Mouse (Mus musculus) lung, embryonic 16.5 days (tissue): ENCODE results near the gene Reep6. TPM values are rescaled to one million over a fixed set of nuclear protein-coding genes. Genes with fewer than 3 reads are reported as not detected.

ENCODE experiments used
- ATAC-seq: fragments of 200-750 bp; cut with Nextera tagmentation; 2 replicates; pipeline ENCODE4 v1.8.0; 2017; ENCODE audit warnings: low read depth, mild to moderate bottlenecking, moderate library complexity
- H3K27ac ChIP-seq: fragments of 300-500 bp; sonication (generic); 2 replicates; pipeline ENCODE4 v1.5.1; 2014; ENCODE audit warnings: mild to moderate bottlenecking, control low read depth, low read length
- H3K27me3 ChIP-seq: fragments of 300-500 bp; sonication (generic); 2 replicates; pipeline ENCODE4 v1.6.1; 2014; ENCODE audit warnings: low read depth, low read length, mixed read lengths; ENCODE audit not compliant: control insufficient read depth, insufficient read depth
- H3K36me3 ChIP-seq: fragments of 300-500 bp; sonication (generic); 2 replicates; pipeline ENCODE4 v1.6.1; 2014; ENCODE audit warnings: low read length; ENCODE audit not compliant: control insufficient read depth, insufficient read depth
- H3K4me1 ChIP-seq: fragments of 300-500 bp; sonication (generic); replicated peaks from 2 replicates; pipeline ENCODE4 v1.6.1; 2014; ENCODE audit warnings: low read length, mixed read lengths; ENCODE audit not compliant: control insufficient read depth, insufficient read depth
- H3K4me2 ChIP-seq: fragments of 300-500 bp; sonication (generic); 2 replicates; pipeline ENCODE4 v1.6.1; 2014; ENCODE audit warnings: low read depth, low read length, control low read depth
- H3K4me3 ChIP-seq: fragments of 300-500 bp; sonication (generic); 2 replicates; pipeline ENCODE4 v1.5.1; 2014; ENCODE audit warnings: mild to moderate bottlenecking, low read length, control low read depth
- H3K9ac ChIP-seq: fragments of 300-500 bp; sonication (generic); 2 replicates; pipeline ENCODE4 v1.6.1; 2014; ENCODE audit warnings: low read length, control low read depth
- H3K9me3 ChIP-seq: fragments of 300-500 bp; sonication (generic); 2 replicates; pipeline ENCODE4 v1.6.1; 2016; ENCODE audit warnings: low read length; ENCODE audit not compliant: control insufficient read depth
- WGBS: fragments of 180-500 bp; shearing (Covaris S2); extraction: QIAGEN DNeasy Blood & Tissue Kit; methylation state at CpG from one replicate; pipeline ENCODE4 v1.1.7; 2014; 5-methylcytosine and 5-hydroxymethylcytosine counted together
- polyA plus RNA-seq: library from polyadenylated mRNA; unstranded; fragments of >200 nt; fragmentation: Nextera tagmentation; extraction: Ambion mirVana; gene quantifications from 2 replicates; pipeline ENCODE4 v1.2.1, GENCODE M21; 2015

Reep6 gene
- polyA plus RNA-seq, 1 experiment from 2014 or later = 17.0 TPM

DNA sequence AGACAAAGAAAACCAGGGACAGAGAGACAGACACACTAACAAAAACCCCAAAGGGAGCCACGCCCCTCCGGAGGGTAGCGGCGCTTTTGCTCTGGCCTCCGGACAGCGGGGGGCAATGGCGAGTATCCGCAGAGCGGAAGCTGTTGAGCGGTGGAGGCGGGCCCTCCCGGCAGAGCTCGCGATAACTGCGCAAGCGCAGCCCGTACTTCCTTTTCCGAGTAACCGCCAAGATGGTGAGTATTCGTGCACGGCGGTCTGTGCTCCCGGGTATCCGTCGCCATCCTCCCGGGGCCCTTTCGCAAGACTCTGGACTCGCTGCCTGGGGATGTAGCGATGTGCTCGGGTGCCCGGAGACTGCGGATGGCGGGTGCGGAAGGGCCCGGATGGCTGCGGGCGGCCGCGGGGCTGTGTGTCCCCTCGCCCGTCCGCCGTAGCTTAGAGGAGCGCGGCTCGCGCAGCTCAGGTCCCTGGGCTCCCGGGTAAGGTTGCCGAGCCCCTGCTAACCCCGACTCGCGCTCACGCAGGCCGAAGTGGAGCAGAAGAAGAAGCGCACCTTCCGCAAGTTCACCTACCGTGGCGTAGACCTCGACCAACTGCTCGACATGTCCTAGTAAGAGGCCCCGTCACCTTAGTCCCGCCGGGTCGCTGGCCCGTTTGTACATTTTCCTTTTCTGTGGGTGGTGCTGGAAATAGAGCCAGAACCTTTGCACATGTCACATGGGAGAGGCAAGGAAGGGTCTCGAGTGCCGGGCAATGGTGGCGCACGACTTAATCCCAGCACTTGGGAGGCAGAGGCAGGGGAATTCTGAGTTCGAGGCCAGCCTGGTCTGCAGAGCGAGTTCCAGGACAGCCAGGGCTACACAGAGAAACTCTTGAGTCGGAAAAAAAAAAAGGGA lies 37.3 kb upstream of the Reep6 start, which contains the start of gene Rps15:
Gene Rps15, plus strand, starts transcription at position 203 of the 896 bp plus-strand sequence.
- peaks cover 18% of the 10 kb centered on the region for H3K36me3 ChIP-seq
- H3K27ac ChIP-seq = peak within 1 kb of the TSS; percentile 84
- no peaks in the 10 kb centered on the region for H3K9me3 ChIP-seq
- H3K4me1 ChIP-seq = peaks cover 16% of the 10 kb centered on the region
- peak; percentile 93 for ATAC-seq
- peak within 1 kb of the TSS; percentile 89 for H3K4me2 ChIP-seq
- H3K9ac ChIP-seq = peak within 1 kb of the TSS; percentile 97
- WGBS = under 1% methylated on average over 72 of the region's 72 CpGs
- peaks cover under 1% of the 10 kb centered on the region; the same call in 1 of the 2 replicates for H3K27me3 ChIP-seq
- H3K4me3 ChIP-seq = peak within 1 kb of the TSS; percentile 87

DNA sequence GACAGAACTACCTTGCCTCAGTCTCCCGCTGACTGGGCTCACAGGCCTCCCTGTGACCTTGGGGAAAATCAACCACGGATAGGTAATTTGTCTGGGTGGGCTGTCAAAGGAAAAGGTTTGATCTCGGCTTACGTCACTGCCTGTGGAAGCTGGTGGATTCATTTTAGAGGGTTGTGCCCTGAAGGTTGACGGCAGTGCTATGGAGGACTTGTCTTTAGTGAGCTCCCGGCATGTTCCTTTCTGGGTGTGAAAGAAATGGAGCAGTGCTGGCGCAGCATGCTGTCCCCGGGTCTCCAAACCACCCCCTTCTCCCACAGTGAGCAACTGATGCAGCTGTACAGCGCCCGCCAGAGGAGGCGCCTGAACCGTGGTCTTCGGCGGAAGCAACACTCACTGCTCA lies 36.4 kb upstream of the Reep6 start:
- Histone ChIP-seq H3K36me3 (peaks cover 17% of the 10 kb centered on the region), H3K27me3 (peaks cover 9% of the 10 kb centered on the region), H3K27ac (peak overlapping the region; percentile 84), H3K9ac (peak overlapping the region; percentile 97), H3K4me2 (peak overlapping the region; percentile 89), H3K9me3 (no peaks in the 10 kb centered on the region), H3K4me3 (peak overlapping the region; percentile 87), H3K4me1 (peaks cover 16% of the 10 kb centered on the region)
- ATAC-seq = no peak
- 20% methylated on average over 14 of the region's 14 CpGs for WGBS

DNA sequence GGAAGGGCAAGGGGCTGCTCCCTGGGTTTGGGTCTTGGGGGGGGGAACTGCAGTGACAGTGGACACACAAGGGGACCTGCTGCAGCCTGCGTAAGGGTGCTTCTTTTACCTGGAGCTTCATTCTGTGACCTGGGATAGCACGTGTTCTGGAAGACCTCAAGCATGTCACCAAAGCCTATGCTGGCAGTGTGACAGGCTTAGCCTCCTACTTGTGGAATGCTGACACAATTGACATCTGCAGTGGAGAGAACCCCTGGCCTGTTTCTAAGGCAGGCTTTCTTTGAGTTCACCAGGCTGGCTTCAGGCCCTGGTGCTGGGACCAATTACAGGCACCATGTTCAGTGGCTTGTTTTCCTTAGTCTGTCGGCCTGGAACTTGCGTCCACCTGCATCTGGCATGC lies 35.4 kb upstream of the Reep6 start:
- Histone ChIP-seq H3K27me3 (peaks cover 18% of the 10 kb centered on the region), H3K4me1 (peaks cover 16% of the 10 kb centered on the region), H3K9me3 (no peaks in the 10 kb centered on the region), H3K4me2 (no peak overlapping the region), H3K4me3 (no peak overlapping the region), H3K27ac (no peak overlapping the region), H3K9ac (no peak overlapping the region), H3K36me3 (peaks cover 12% of the 10 kb centered on the region)
- no peak for ATAC-seq
- WGBS = 73% methylated on average over 4 of the region's 4 CpGs

DNA sequence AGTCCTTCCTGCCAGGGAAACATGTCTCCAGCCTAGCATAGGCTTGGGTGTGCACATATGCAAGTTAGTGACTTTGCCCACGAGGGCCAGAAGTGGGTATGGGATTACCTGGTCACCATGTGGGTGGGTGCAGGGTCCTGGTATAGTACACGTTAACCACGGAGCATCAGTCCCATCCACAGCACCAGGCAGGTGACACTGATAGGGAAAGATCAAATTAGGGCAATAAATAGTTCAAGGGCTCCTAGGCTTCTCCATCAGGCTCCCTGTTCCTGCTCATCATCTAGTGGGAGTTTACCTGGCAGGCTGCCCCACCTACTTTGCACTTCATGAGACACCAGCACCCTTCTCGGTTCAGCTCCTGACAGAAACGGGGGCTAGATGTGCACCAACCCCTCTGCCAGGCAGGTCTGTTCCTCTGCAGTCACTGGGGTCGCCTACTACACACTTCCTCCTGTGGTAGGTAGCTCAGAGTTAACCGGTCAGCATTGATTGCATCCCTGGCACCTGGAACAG lies 34.9 kb upstream of the Reep6 start:
- WGBS = 46% methylated on average over 7 of the region's 7 CpGs
- Histone ChIP-seq H3K27me3 (peaks cover 24% of the 10 kb centered on the region), H3K9me3 (no peaks in the 10 kb centered on the region), H3K9ac (no peak overlapping the region), H3K4me2 (no peak overlapping the region), H3K36me3 (peaks cover 12% of the 10 kb centered on the region), H3K4me3 (no peak overlapping the region), H3K4me1 (peaks cover 16% of the 10 kb centered on the region), H3K27ac (no peak overlapping the region)
- no peak for ATAC-seq

DNA sequence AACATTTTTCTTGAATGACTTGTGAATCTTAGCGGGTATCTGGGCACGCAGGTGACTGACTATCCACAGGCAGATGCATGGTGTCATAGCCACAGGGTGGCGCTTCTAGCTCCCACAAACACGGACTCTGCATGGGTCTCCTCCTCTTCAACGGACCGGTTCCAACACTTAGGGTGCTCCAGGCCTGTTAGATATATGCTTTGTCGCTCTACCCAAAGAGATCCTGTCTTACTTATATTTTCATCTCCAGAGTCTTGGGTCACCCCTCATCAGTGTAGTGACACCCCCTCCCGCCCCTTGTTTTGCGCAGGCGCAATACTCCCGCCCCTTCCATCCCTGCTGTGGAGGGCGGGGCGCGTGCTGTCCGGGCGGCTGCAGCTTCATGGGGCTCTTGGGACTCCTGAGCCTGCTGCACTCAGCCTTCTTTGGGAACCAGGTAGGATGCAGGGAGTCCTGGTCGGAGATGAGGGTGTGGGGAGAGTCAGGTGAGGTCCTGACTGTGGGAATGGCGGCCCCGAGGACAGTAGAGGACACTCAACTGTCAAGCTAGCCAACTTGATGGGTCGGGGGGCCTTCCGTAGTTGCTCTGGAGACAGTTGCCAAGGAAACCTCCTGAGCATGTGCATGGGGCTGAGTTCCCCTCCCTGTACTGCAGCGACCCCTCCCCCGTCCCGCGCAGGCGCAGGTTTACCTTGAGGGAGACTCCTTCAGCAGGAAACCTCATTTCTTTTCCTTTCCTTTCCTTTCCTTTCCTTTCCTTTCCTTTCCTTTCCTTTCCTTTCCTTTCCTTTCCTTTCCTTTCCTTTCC lies 33.9 kb upstream of the Reep6 start, which contains the start of gene Apc2:
Gene Apc2, plus strand, starts transcription at position 360 of the 808 bp plus-strand sequence.
- ATAC-seq = peak; percentile 51; the same call in 1 of the 2 replicates
- Histone ChIP-seq H3K4me1 (peaks cover 16% of the 10 kb centered on the region), H3K27ac (no peak within 1 kb of the TSS), H3K9ac (peak within 1 kb of the TSS; percentile 58), H3K4me2 (peak within 1 kb of the TSS; percentile 61), H3K9me3 (no peaks in the 10 kb centered on the region), H3K27me3 (peaks cover 34% of the 10 kb centered on the region), H3K36me3 (peaks cover 12% of the 10 kb centered on the region), H3K4me3 (peak within 1 kb of the TSS; percentile 41)
- 1% methylated on average over 26 of the region's 26 CpGs for WGBS

DNA sequence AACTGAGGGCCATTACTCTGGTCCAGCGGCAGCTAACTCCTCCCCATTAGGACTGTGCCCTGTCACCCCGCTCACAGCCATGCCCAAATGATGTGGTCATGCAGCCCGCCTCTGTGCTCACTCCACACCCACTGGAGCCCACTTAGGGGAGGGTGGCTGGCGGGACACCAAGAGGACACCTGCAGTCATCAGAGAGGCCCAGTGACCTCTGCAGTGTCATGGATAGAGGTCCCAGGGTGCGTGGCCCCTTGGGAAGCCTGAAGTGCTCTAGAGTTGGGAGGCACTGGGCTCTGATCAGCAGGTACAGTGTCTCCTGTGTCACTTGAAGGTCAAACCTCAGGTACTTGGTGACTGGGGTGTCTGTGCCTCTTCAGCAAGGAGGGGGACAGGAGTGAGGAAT lies 32.9 kb upstream of the Reep6 start:
- Histone ChIP-seq H3K27ac (no peak overlapping the region), H3K36me3 (peaks cover 12% of the 10 kb centered on the region), H3K4me3 (no peak overlapping the region), H3K27me3 (peaks cover 44% of the 10 kb centered on the region), H3K4me2 (no peak overlapping the region), H3K9me3 (no peaks in the 10 kb centered on the region), H3K4me1 (peaks cover 18% of the 10 kb centered on the region), H3K9ac (no peak overlapping the region)
- 78% methylated on average over 5 of the region's 5 CpGs for WGBS
- ATAC-seq = no peak

DNA sequence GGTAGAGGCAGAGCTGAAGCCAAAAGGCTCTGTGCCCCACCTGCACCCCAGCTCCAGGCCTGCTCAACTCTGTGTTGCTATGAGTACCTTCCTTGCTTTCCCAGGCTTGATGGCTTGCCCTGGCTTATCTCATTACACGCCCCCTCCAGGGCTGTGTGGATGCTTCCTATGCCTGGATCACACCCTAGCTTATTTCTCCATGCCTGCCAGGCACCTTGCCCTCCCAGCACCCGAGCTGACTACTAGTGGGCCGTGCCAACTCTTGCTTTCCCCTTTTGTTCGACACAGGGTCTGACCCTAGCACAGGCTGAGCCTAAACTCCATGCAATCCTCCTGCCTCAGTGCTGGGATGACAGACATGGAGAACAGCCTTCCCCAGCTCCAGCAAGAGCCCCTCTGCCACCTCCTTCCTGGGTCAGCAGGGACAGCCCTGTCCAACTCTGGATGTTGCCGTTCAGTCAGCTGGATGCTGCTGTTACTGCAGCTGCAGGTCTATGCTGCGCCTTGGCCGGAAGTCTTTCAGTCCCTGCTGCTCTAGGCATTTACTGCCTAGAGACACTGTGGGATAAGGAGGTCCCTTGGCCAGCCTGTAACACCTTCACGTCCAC lies 32.1 kb upstream of the Reep6 start:
- no peaks in the 10 kb centered on the region for H3K9me3 ChIP-seq

DNA sequence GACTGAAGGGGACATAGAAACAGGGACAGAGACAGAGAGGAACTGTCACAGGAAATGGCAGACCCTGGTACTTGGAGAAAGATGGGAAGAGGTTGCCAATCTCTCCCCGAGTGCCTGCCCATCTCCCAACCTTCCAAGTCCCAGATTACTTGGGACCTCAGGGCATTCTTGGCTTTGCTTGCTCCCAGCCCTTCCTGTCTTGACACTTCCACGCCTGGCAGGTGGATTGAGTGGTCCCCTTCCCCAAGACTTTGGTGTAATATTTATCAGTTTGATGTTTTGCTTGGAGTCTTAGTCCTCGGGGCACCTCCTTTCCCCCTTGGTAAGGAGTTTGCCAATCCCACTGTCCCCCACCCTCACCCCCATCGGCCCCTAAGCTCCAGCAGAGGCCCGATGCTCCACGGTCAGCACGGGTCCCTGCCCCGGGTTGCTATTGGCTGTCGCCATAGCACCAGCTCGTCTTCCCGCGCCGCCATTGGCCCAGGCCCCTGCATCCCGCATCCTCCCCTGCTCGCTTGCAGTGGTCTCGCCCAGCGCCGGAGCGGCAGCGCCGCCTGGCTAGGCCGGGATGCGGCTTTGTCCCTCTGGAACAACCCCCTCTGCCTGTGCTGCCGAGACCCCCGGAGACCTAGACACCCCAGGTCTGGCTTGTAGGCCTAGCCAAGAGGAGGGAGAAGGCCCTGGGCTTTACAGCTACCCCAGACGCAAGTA lies 31.0 kb upstream of the Reep6 start:
- ATAC-seq = no peak
- peaks cover 25% of the 10 kb centered on the region for H3K4me1 ChIP-seq

More for the DNA sequence above, 32.1 kb upstream of the Reep6 start:
- no peak for ATAC-seq
- no peak overlapping the region for H3K9ac ChIP-seq
- H3K4me3 ChIP-seq = no peak overlapping the region
- H3K4me1 ChIP-seq = peaks cover 23% of the 10 kb centered on the region
- H3K27me3 ChIP-seq = peaks cover 45% of the 10 kb centered on the region
- H3K27ac ChIP-seq = no peak overlapping the region
- peaks cover 12% of the 10 kb centered on the region for H3K36me3 ChIP-seq
- no peak overlapping the region for H3K4me2 ChIP-seq
- 65% methylated on average over 8 of the region's 8 CpGs for WGBS

More for the DNA sequence above, 31.0 kb upstream of the Reep6 start:
- Histone ChIP-seq H3K9ac (no peak overlapping the region), H3K9me3 (no peaks in the 10 kb centered on the region), H3K27ac (no peak overlapping the region), H3K4me3 (no peak overlapping the region), H3K27me3 (peaks cover 45% of the 10 kb centered on the region), H3K4me2 (no peak overlapping the region), H3K36me3 (peaks cover 12% of the 10 kb centered on the region)
- 4% methylated on average over 26 of the region's 26 CpGs for WGBS
